In the genomic region with DNA sequence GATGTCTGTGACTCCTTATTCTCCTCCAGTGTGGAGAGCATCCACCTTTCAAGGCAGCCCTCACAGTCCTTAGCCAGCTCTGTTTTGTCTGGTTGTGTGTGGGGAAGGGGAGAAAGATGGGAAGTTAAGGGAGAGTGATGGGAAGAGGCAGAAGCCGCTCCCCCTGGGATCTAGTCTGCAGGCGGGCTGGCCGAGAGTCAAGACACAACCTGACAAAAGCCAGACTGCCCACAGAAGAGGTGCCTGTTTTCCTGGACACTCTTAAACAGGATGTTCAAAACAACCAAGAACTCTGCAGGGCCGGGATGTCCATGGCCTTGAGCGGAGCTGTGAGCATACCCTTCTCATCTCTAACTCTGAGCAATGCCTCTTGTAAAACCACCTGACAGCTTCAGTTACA, we compare ENCODE assay signal across 36 mouse cellular contexts. TPM values are rescaled to one million over a fixed set of nuclear protein-coding genes. Genes with fewer than 3 reads are reported as not detected.
A peak's percentile ranks its signal among the peaks of the same experiment; 100 is the strongest.
DNase-seq lines count a peak whose midpoint lies in the region; ATAC-seq and TF ChIP-seq lines count a peak whose summit lies in the region.
"Had no signal": no experiment of that assay in that cellular context is flagged by ENCODE, and none has a peak within 500 bp of the region (broad histone marks: within the 10 kb centered on the region; RNA-seq: fewer than 3 reads in every experiment).

No protein-coding gene starts in this region.

- no peaks in the 10 kb centered on the region for H3K36me3 ChIP-seq in heart, embryonic 10.5 days
- H3K36me3 ChIP-seq in heart, embryonic 15.5 days, result no peaks in the 10 kb centered on the region
- no peaks in the 10 kb centered on the region for H3K36me3 ChIP-seq in intestine, postnatal 0 days (ENCODE audit: control insufficient read depth, insufficient read depth)
- H3K36me3 ChIP-seq in hindbrain, embryonic 10.5 days, result no peaks in the 10 kb centered on the region
- H3K36me3 ChIP-seq: G1E; hindbrain, embryonic 12.5 days; limb, embryonic 13.5 days; lung, embryonic 15.5 days; neural tube, embryonic 12.5 days had no signal

- H3K4me2 ChIP-seq in heart, embryonic 15.5 days, result no peak overlapping the region
- peak overlapping the region; percentile 9; the same call in 1 of the 2 replicates for H3K4me2 ChIP-seq in intestine, postnatal 0 days (replicated peaks; ENCODE audit: low read depth)
- H3K4me2 ChIP-seq: forebrain, embryonic 13.5 days; hindbrain, embryonic 12.5 days; limb, embryonic 13.5 days; liver, embryonic 11.5 days; lung, embryonic 15.5 days; midbrain, embryonic 11.5 days; neural tube, embryonic 12.5 days had no signal

- peaks cover 61% of the 10 kb centered on the region for H3K4me1 ChIP-seq in heart, embryonic 10.5 days
- H3K4me1 ChIP-seq in heart, embryonic 15.5 days (replicated peaks), result peaks cover 34% of the 10 kb centered on the region
- no peaks in the 10 kb centered on the region; the same call in 1 of the 2 replicates for H3K4me1 ChIP-seq in intestine, postnatal 0 days (replicated peaks; ENCODE audit: control insufficient read depth, insufficient read depth, low read length)
- H3K4me1 ChIP-seq in hindbrain, embryonic 10.5 days (replicated peaks), result peaks cover 40% of the 10 kb centered on the region

- H3K9me3 ChIP-seq in heart, embryonic 10.5 days, result no peaks in the 10 kb centered on the region
- no peaks in the 10 kb centered on the region for H3K9me3 ChIP-seq in heart, embryonic 15.5 days (replicated peaks)
- H3K9me3 ChIP-seq in intestine, postnatal 0 days (ENCODE audit: control insufficient read depth), result no peaks in the 10 kb centered on the region
- no peaks in the 10 kb centered on the region for H3K9me3 ChIP-seq in hindbrain, embryonic 10.5 days
- H3K9me3 ChIP-seq: forebrain, embryonic 13.5 days; G1E; hindbrain, embryonic 12.5 days; limb, embryonic 13.5 days; lung, embryonic 15.5 days; neural tube, embryonic 12.5 days had no signal

- intact Hi-C loops in heart, postnatal 14 days (cut with DNase I), result no loop called here

- ATAC-seq in heart, embryonic 15.5 days (replicated peaks; ENCODE audit: insufficient number of reproducible peaks, insufficient read depth, low FRiP score, low read depth), result no peak
- no peak for ATAC-seq in intestine, postnatal 0 days
- ATAC-seq: forebrain, embryonic 13.5 days; hindbrain, postnatal 0 days; midbrain, embryonic 16.5 days; Patski had no signal

- no peak for TF ChIP-seq CTCF in intestine, postnatal 0 days (IDR thresholded peaks at IDR 0.05; ENCODE audit: low read depth)

- no peak overlapping the region for H3K4me3 ChIP-seq in heart, embryonic 10.5 days
- H3K4me3 ChIP-seq in heart, embryonic 15.5 days, result no peak overlapping the region
- no peak overlapping the region for H3K4me3 ChIP-seq in intestine, postnatal 0 days (ENCODE audit: low read depth, low read length)
- no peak overlapping the region for H3K4me3 ChIP-seq in hindbrain, embryonic 10.5 days
- H3K4me3 ChIP-seq: forebrain, embryonic 13.5 days; hindbrain, embryonic 12.5 days; layer of hippocampus, adult 2 months; limb, embryonic 13.5 days; lung, embryonic 15.5 days; myocyte; neural tube, embryonic 12.5 days had no signal

- H3K9ac ChIP-seq in heart, embryonic 15.5 days, result no peak overlapping the region
- no peak overlapping the region for H3K9ac ChIP-seq in intestine, postnatal 0 days (ENCODE audit: low read depth, low read length)
- H3K9ac ChIP-seq: forebrain, embryonic 13.5 days; hindbrain, embryonic 12.5 days; limb, embryonic 13.5 days; lung, embryonic 15.5 days; neural tube, embryonic 12.5 days had no signal

- 19% methylated on average over 5 of the region's 5 CpGs for WGBS in heart, embryonic 10.5 days
- WGBS in heart, embryonic 15.5 days, result 25% methylated on average over 5 of the region's 5 CpGs
- 51% methylated on average over 5 of the region's 5 CpGs for WGBS in intestine, postnatal 0 days
- WGBS in hindbrain, embryonic 10.5 days, result 74% methylated on average over 5 of the region's 5 CpGs

- peaks cover 20% of the 10 kb centered on the region for H3K27me3 ChIP-seq in heart, embryonic 10.5 days (ENCODE audit: insufficient read depth, poor library complexity, severe bottlenecking)
- no peaks in the 10 kb centered on the region for H3K27me3 ChIP-seq in heart, embryonic 15.5 days
- H3K27me3 ChIP-seq in intestine, postnatal 0 days (replicated peaks; ENCODE audit: control insufficient read depth, insufficient read depth, low read length), result no peaks in the 10 kb centered on the region
- peaks cover 18% of the 10 kb centered on the region for H3K27me3 ChIP-seq in hindbrain, embryonic 10.5 days (ENCODE audit: insufficient read depth, poor library complexity, severe bottlenecking)
- H3K27me3 ChIP-seq: forebrain, embryonic 13.5 days; neural tube, embryonic 12.5 days had no signal

- peak overlapping the region; percentile 64 for H3K27ac ChIP-seq in heart, embryonic 10.5 days
- peak overlapping the region; percentile 11 for H3K27ac ChIP-seq in heart, embryonic 15.5 days
- H3K27ac ChIP-seq in intestine, postnatal 0 days (ENCODE audit: low read depth, low read length), result peak overlapping the region; percentile 28; the same call in 1 of the 2 replicates
- H3K27ac ChIP-seq in hindbrain, embryonic 10.5 days, result no peak overlapping the region
- H3K27ac ChIP-seq: forebrain, embryonic 13.5 days; hindbrain, embryonic 12.5 days; hindbrain, postnatal 0 days; layer of hippocampus, adult 2 months; limb, embryonic 13.5 days; lung, embryonic 15.5 days; neural tube, embryonic 12.5 days had no signal

- no peak for DNase-seq in heart, embryonic 10.5 days (ENCODE audit: low spot score)
- DNase-seq in heart, postnatal 14 days, result no peak
- DNase-seq in heart, adult 18-20 months, result no peak
- peak; percentile 89 for DNase-seq in MN1 (ENCODE audit: low spot score)
- DNase-seq in hindbrain, embryonic 10.5 days (ENCODE audit: low spot score), result no peak
- no peak for DNase-seq in cerebellum, postnatal 14 days
- DNase-seq: cerebellum, adult 2 months; cerebellum, postnatal 25 days; gastrocnemius, postnatal 10 days; heart, postnatal 10 days; kidney, adult 18-20 months; kidney, postnatal 36 days; right cerebral cortex, postnatal 25 days; spleen, adult 18-20 months; thymus, adult 18-20 months; thymus, postnatal 25 days had no signal

RNA-seq across cellular contexts. Expression of a gene that starts 2.1 kb away (rescaled TPM):
- 46.1 and 80.9 TPM in 2 replicates for polyA plus RNA-seq in heart, embryonic 10.5 days (2016; fragmentation: Nextera tagmentation; extraction: Ambion mirVana)
- total RNA-seq in heart, postnatal 14 days (2021), result 10 to 100 TPM; 30.2 to 31.6 TPM
- polyA plus RNA-seq in heart, embryonic 15.5 days (2015; fragmentation: Nextera tagmentation; extraction: Ambion mirVana), result 149 and 153 TPM in 2 replicates
- 10 to 100 TPM; 12.6 to 14.6 TPM for total RNA-seq in heart, adult 18-20 months (2021)
- 350 and 391 TPM in 2 replicates for polyA plus RNA-seq in intestine, postnatal 0 days (2015; fragmentation: Nextera tagmentation; extraction: Ambion mirVana)
- 7.3 and 7.4 TPM in 2 replicates for polyA plus RNA-seq in hindbrain, embryonic 10.5 days (2016; fragmentation: Nextera tagmentation; extraction: Ambion mirVana)
- polyA plus RNA-seq: G1E had no signal

RNA-seq across cellular contexts. Expression of a gene that starts 30.0 kb away (rescaled TPM):
- 7.4 and 15.7 TPM in 2 replicates for polyA plus RNA-seq in heart, embryonic 10.5 days (2016; fragmentation: Nextera tagmentation; extraction: Ambion mirVana)
- total RNA-seq in heart, postnatal 14 days (2021), result 1 to 10 TPM; 2.2 to 2.4 TPM
- 2.0 and 2.6 TPM in 2 replicates for polyA plus RNA-seq in heart, embryonic 15.5 days (2015; fragmentation: Nextera tagmentation; extraction: Ambion mirVana)
- under 1 TPM; 0.23 to 0.30 TPM for total RNA-seq in heart, adult 18-20 months (2021)
- 0.16 and 0.18 TPM in 2 replicates for polyA plus RNA-seq in intestine, postnatal 0 days (2015; fragmentation: Nextera tagmentation; extraction: Ambion mirVana)
- 13.7 and 56.4 TPM in 2 replicates for polyA plus RNA-seq in hindbrain, embryonic 10.5 days (2016; fragmentation: Nextera tagmentation; extraction: Ambion mirVana)
- total RNA-seq: megakaryocyte progenitor cell, adult 5-6 weeks had no signal
- polyA plus RNA-seq: G1E; kidney, embryonic 16.5 days; liver, embryonic 16.5 days; myocyte; Patski had no signal

RNA-seq across cellular contexts. Expression of a gene that starts 51.7 kb away (rescaled TPM):
- polyA plus RNA-seq in heart, embryonic 10.5 days (2016; fragmentation: Nextera tagmentation; extraction: Ambion mirVana), result 0.21 and 0.55 TPM in 2 replicates
- not detected for total RNA-seq in heart, postnatal 14 days (2021)
- polyA plus RNA-seq in heart, embryonic 15.5 days (2015; fragmentation: Nextera tagmentation; extraction: Ambion mirVana), result 0.09 and 0.34 TPM in 2 replicates
- total RNA-seq in heart, adult 18-20 months (2021), result not detected
- 47.9 and 59.0 TPM in 2 replicates for polyA plus RNA-seq in intestine, postnatal 0 days (2015; fragmentation: Nextera tagmentation; extraction: Ambion mirVana)
- 0.29 and 0.54 TPM in 2 replicates for polyA plus RNA-seq in hindbrain, embryonic 10.5 days (2016; fragmentation: Nextera tagmentation; extraction: Ambion mirVana)
- total RNA-seq: heart, postnatal 10 days; layer of hippocampus, adult 2 months; layer of hippocampus, postnatal 25 days; left cerebral cortex, postnatal 36 days; megakaryocyte progenitor cell, adult 5-6 weeks had no signal
- polyA plus RNA-seq: G1E; lung, embryonic 15.5 days; myocyte had no signal

Comparison
In these comparisons a context has a peak if more than half of its experiments do, and no peak if none do; other contexts are left out.
1. RNA of a gene that starts 51.7 kb away (polyA plus RNA-seq): 47.9 to 59.0 TPM in intestine, postnatal 0 days; 0.21 to 0.55 TPM in heart, embryonic 10.5 days, 0.29 to 0.54 TPM in hindbrain, embryonic 10.5 days and 0.09 to 0.34 TPM in heart, embryonic 15.5 days; every median in the first group is over 10 times any median in the second.